Comparison of ENCODE assay signal across 9 mouse cellular contexts in genomic region chr5:122798557-122799378, GRCm38 (mm10). TPM values are rescaled to one million over a fixed set of nuclear protein-coding genes. Genes with fewer than 3 reads are reported as not detected.
DNase-seq lines count a peak whose midpoint lies in the region; ATAC-seq and TF ChIP-seq lines count a peak whose summit lies in the region.
"Had no signal": no experiment of that assay in that cellular context is flagged by ENCODE, and none has a peak within 500 bp of the region (broad histone marks: within the 10 kb centered on the region; RNA-seq: fewer than 3 reads in every experiment).

No protein-coding gene starts in this region.

- no peaks in the 10 kb centered on the region for H3K9me3 ChIP-seq in kidney, embryonic 16.5 days (ENCODE audit: low read length)
- H3K9me3 ChIP-seq in neural tube, embryonic 15.5 days (replicated peaks): no peaks in the 10 kb centered on the region
- H3K9me3 ChIP-seq: midbrain, embryonic 12.5 days had no signal

- H3K27ac ChIP-seq in heart, adult 2 months: no peak overlapping the region; the same call in 1 of the 2 replicates
- no peak overlapping the region for H3K27ac ChIP-seq in kidney, embryonic 16.5 days (ENCODE audit: low read length)
- peak overlapping the region; percentile 73 for H3K27ac ChIP-seq in liver, adult 2 months (replicated peaks; ENCODE audit: insufficient read depth, low read depth, low read length)
- H3K27ac ChIP-seq in neural tube, embryonic 15.5 days (replicated peaks): peak overlapping the region; percentile 70

- H3K9ac ChIP-seq in heart, adult 2 months (ENCODE audit: low read depth, low read length): no peak overlapping the region
- H3K9ac ChIP-seq in kidney, embryonic 16.5 days (replicated peaks; ENCODE audit: low read length): no peak overlapping the region
- H3K9ac ChIP-seq in liver, adult 2 months (ENCODE audit: low read depth, low read length): no peak overlapping the region
- H3K9ac ChIP-seq in neural tube, embryonic 15.5 days (replicated peaks): no peak overlapping the region
- H3K9ac ChIP-seq: midbrain, embryonic 12.5 days had no signal

- H3K79me2 ChIP-seq in heart, adult 2 months (replicated peaks; ENCODE audit: control insufficient read depth, insufficient read depth, low read length): no peaks in the 10 kb centered on the region
- no peaks in the 10 kb centered on the region for H3K79me2 ChIP-seq in liver, adult 2 months (ENCODE audit: control insufficient read depth, insufficient read depth, low read length)

- H3K4me2 ChIP-seq in kidney, embryonic 16.5 days (replicated peaks; ENCODE audit: low read depth, low read length): no peak overlapping the region
- no peak overlapping the region for H3K4me2 ChIP-seq in neural tube, embryonic 15.5 days
- H3K4me2 ChIP-seq: midbrain, embryonic 12.5 days had no signal

- H3K4me1 ChIP-seq in heart, adult 2 months (ENCODE audit: control insufficient read depth, insufficient read depth, low read length): peaks cover 2% of the 10 kb centered on the region
- H3K4me1 ChIP-seq in kidney, embryonic 16.5 days (ENCODE audit: insufficient read depth, low read length): 0 out of 2 replicates have a peak, but pooled peaks cover 3% of the 10 kb centered on the region
- H3K4me1 ChIP-seq in liver, adult 2 months (ENCODE audit: control insufficient read depth, insufficient read depth, low read length): peaks cover 45% of the 10 kb centered on the region
- peaks cover 26% of the 10 kb centered on the region for H3K4me1 ChIP-seq in neural tube, embryonic 15.5 days

- no peaks in the 10 kb centered on the region for H3K27me3 ChIP-seq in heart, adult 2 months (ENCODE audit: control insufficient read depth, insufficient read depth, low read length)
- H3K27me3 ChIP-seq in kidney, embryonic 16.5 days (ENCODE audit: insufficient read depth, low read length): no peaks in the 10 kb centered on the region
- no peaks in the 10 kb centered on the region for H3K27me3 ChIP-seq in liver, adult 2 months (ENCODE audit: control insufficient read depth, insufficient read depth, low read length)
- H3K27me3 ChIP-seq in neural tube, embryonic 15.5 days (replicated peaks): no peaks in the 10 kb centered on the region
- H3K27me3 ChIP-seq: midbrain, embryonic 12.5 days had no signal

- TF ChIP-seq EP300 in heart, adult 2 months (IDR thresholded peaks at IDR 0.05; ENCODE audit: insufficient read depth, low read depth, low read length): no peak

- no peak for ATAC-seq in cerebellum, adult (ENCODE audit: insufficient number of reproducible peaks, low FRiP score, low TSS enrichment)
- ATAC-seq in kidney, embryonic 16.5 days (ENCODE audit: low FRiP score, low TSS enrichment): 0 out of 2 replicates have a peak, but pooled peaks have one; percentile 49
- peak; percentile 77 for ATAC-seq in neural tube, embryonic 15.5 days (ENCODE audit: low FRiP score)

- no peak for TF ChIP-seq POLR2A in heart, adult 2 months (IDR thresholded peaks at IDR 0.05; ENCODE audit: insufficient read depth, low read depth, low read length)
- no peak for TF ChIP-seq POLR2A in liver, adult 2 months (IDR thresholded peaks at IDR 0.05; ENCODE audit: extremely low read depth, insufficient read depth, low read length)

- no peaks in the 10 kb centered on the region; the same call in 1 of the 2 replicates for H3K36me3 ChIP-seq in heart, adult 2 months (ENCODE audit: control insufficient read depth, insufficient read depth, low read length)
- H3K36me3 ChIP-seq in kidney, embryonic 16.5 days (ENCODE audit: insufficient read depth, low read length): peaks cover 85% of the 10 kb centered on the region
- peaks cover 7% of the 10 kb centered on the region for H3K36me3 ChIP-seq in liver, adult 2 months (ENCODE audit: control insufficient read depth, insufficient read depth, low read length)
- H3K36me3 ChIP-seq in neural tube, embryonic 15.5 days: peaks cover 82% of the 10 kb centered on the region

- peak; percentile 43 for DNase-seq in cerebellum, adult 11 months
- peak; percentile 50 to 60 for DNase-seq in cerebellum, adult 18-20 months
- peak; percentile 73 to 76 for DNase-seq in heart, adult 2 months
- peak; percentile 82 for DNase-seq in liver, adult 2 months (ENCODE audit: extremely low read depth, low read depth, low spot score)
- DNase-seq in urinary bladder, postnatal 36 days (ENCODE audit: low spot score in 2 of 2): peak; percentile 38 to 62

- no peak for TF ChIP-seq CTCF in heart, adult 2 months (IDR thresholded peaks at IDR 0.05)
- TF ChIP-seq CTCF in liver, adult 2 months (IDR thresholded peaks at IDR 0.05; ENCODE audit: low read depth, low read length): no peak

- WGBS in heart, adult 2 months: 45% methylated on average over 17 of the region's 17 CpGs
- WGBS in kidney, embryonic 16.5 days: 72% methylated on average over 17 of the region's 17 CpGs
- WGBS in liver, adult 2 months: 17% methylated on average over 17 of the region's 17 CpGs
- 53% methylated on average over 17 of the region's 17 CpGs for WGBS in neural tube, embryonic 15.5 days

- H3K4me3 ChIP-seq in heart, adult 2 months: no peak overlapping the region
- H3K4me3 ChIP-seq in kidney, embryonic 16.5 days (ENCODE audit: low read length): no peak overlapping the region
- no peak overlapping the region for H3K4me3 ChIP-seq in liver, adult 2 months (ENCODE audit: insufficient read depth, low read depth, low read length)
- H3K4me3 ChIP-seq in neural tube, embryonic 15.5 days (replicated peaks): no peak overlapping the region
- H3K4me3 ChIP-seq: midbrain, embryonic 12.5 days had no signal

- intact Hi-C loops in heart, adult 2 months (cut with DNase I): no loop called here

RNA-seq across cellular contexts. Expression of gene Camkk2, which starts 19.6 kb away (rescaled TPM):
- total RNA-seq in heart, adult 2 months (2021): 10 to 100 TPM; 10.2 to 13.6 TPM
- 9.3 and 10.5 TPM in 2 replicates for polyA plus RNA-seq in heart, adult 2 months (2012; rRNA removed)
- polyA plus RNA-seq in kidney, embryonic 16.5 days (2015; fragmentation: Nextera tagmentation; extraction: Ambion mirVana): 35.6 and 44.7 TPM in 2 replicates
- 6.3 and 8.3 TPM in 2 replicates for total RNA-seq in liver, adult 2 months (2014; rRNA removed)
- polyA plus RNA-seq in liver, adult 2 months (2012; rRNA removed): 16.4 and 17.7 TPM in 2 replicates
- 56.7 and 69.9 TPM in 2 replicates for polyA plus RNA-seq in neural tube, embryonic 15.5 days (2015; fragmentation: Nextera tagmentation; extraction: Ambion mirVana)

RNA-seq across cellular contexts. Expression of gene Anapc5, which starts 22.4 kb away (rescaled TPM):
- 100 to 1,000 TPM; 150 to 165 TPM for total RNA-seq in heart, adult 2 months (2021)
- polyA plus RNA-seq in heart, adult 2 months (2012; rRNA removed): 210 and 302 TPM in 2 replicates
- 441 and 462 TPM in 2 replicates for polyA plus RNA-seq in kidney, embryonic 16.5 days (2015; fragmentation: Nextera tagmentation; extraction: Ambion mirVana)
- 93.9 and 99.0 TPM in 2 replicates for total RNA-seq in liver, adult 2 months (2014; rRNA removed)
- polyA plus RNA-seq in liver, adult 2 months (2012; rRNA removed): 61.0 and 61.9 TPM in 2 replicates
- 451 TPM in 2 replicates for polyA plus RNA-seq in neural tube, embryonic 15.5 days (2015; fragmentation: Nextera tagmentation; extraction: Ambion mirVana)

RNA-seq across cellular contexts. Expression of gene Rnf34, which starts 51.1 kb away (rescaled TPM):
- total RNA-seq in heart, adult 2 months (2021): 10 to 100 TPM; 26.1 to 33.3 TPM
- 10.5 and 21.8 TPM in 2 replicates for polyA plus RNA-seq in heart, adult 2 months (2012; rRNA removed)
- 42.3 and 42.7 TPM in 2 replicates for polyA plus RNA-seq in kidney, embryonic 16.5 days (2015; fragmentation: Nextera tagmentation; extraction: Ambion mirVana)
- 4.1 and 5.3 TPM in 2 replicates for total RNA-seq in liver, adult 2 months (2014; rRNA removed)
- 3.4 TPM in 2 replicates for polyA plus RNA-seq in liver, adult 2 months (2012; rRNA removed)
- polyA plus RNA-seq in neural tube, embryonic 15.5 days (2015; fragmentation: Nextera tagmentation; extraction: Ambion mirVana): 41.4 and 43.6 TPM in 2 replicates

Comparison
In these comparisons a context has a peak if more than half of its experiments do, and no peak if none do; other contexts are left out.
1. H3K27ac ChIP-seq: peak in liver, adult 2 months (single experiment) and neural tube, embryonic 15.5 days (single experiment); none in heart, adult 2 months (single experiment) and kidney, embryonic 16.5 days (single experiment).
2. Peak in every context shown above with its lines, with median percentiles within 50 percentile points of each other: DNase-seq.